Mouse (Mus musculus): ENCODE results near the gene Zfp976. TPM values are rescaled to one million over a fixed set of nuclear protein-coding genes. Genes with fewer than 3 reads are reported as not detected.
"Not testable (repeated sequence)": the region's sequence is repeated elsewhere in the genome, so short reads cannot be mapped to it uniquely, and the experiment has no call there.

Zfp976 gene
- polyA plus RNA-seq (2012; rRNA removed) = 0.15 and 0.33 TPM in 2 replicates

GRCm38 (mm10) chr7:42642152-42643115 lies at the start of gene Zfp976:
Gene Zfp976, minus strand, starts transcription at chr7:42642588.
- WGBS = 2% methylated on average over 25 of the region's 25 CpGs
- DNase-seq (ENCODE audit: low read depth, low spot score) = peak; percentile 43

DNA sequence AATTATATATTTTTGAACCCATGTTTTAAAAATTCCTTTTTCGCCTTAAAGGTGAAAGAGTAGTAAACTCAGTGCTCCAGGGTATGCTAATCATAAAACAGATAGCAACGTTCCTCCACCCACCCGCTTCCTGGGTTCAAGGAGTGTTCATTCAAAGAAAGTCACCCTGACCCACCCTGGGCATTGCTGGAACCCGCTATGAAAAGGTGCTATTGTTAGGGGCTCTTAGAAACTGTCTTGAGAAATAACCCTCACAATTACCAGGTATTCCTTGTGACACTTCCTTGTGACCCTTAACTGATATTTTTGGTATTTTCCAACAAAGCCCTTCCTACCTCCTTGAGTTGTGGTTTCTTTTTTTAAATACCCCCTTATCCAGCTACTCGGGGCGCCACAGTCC lies 37.7 kb upstream of the Zfp976 start:
- 96% methylated on average over 6 of the region's 6 CpGs for WGBS

GRCm38 (mm10) chr7:42679646-42680045 lies 37.3 kb upstream of the Zfp976 start:
- not testable (repeated sequence) for DNase-seq (ENCODE audit: low read depth, low spot score)

More for the DNA sequence above, 37.7 kb upstream of the Zfp976 start:
- not testable (repeated sequence) for DNase-seq (ENCODE audit: low read depth, low spot score)

- WGBS = 80% methylated on average over 5 of the region's 5 CpGs
- not testable (repeated sequence) for DNase-seq (ENCODE audit: low read depth, low spot score)
Observed at GRCm38 (mm10) chr7:42660140-42660539, 17.8 kb upstream of the Zfp976 start.

DNA sequence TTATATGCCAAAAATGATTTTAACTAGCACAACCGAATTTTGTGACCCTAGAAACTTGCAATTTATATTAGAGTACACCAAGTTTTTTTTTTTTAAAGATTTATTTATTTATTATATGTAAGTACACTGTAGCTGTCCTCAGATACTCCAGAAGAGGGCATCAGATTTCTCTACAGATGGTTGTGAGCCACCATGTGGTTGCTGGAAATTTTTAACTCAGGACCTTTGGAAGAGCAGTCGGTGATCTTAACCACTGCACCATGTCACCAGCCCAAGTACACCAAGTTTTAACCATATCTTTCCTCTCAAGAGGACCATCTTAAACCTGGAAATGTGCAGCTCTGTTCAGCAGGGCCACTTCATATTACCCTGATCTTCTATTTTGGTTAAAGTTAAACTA lies 12.8 kb upstream of the Zfp976 start:
- DNase-seq (ENCODE audit: low read depth, low spot score) = not testable (repeated sequence)
- WGBS = 75% methylated on average over 2 of the region's 2 CpGs

- not testable (repeated sequence) for DNase-seq (ENCODE audit: low read depth, low spot score)
- 18% methylated on average over 3 of the region's 3 CpGs for WGBS
Observed at GRCm38 (mm10) chr7:42643120-42643620, 782 bp upstream of the Zfp976 start.

DNA sequence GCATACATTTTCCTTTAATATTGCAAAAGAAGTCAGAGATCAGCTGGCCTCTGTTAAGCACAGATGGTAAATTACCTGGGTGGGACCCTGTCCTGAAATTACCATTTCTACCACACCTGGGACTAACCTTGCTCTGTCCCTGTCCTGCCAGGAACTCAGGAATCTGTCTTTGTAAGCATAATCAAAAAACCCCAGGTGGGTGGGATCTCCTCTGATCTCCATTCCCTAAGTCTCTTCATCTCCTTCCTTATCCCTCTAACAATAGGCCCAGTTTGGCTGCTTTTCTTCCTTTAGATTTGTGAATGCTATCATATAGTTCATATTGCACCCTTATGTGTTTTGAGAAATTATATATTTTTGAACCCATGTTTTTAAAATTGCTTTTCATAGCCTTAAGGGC lies 11.4 kb downstream of the Zfp976 start:
- not testable (repeated sequence) for DNase-seq (ENCODE audit: low read depth, low spot score)

GRCm38 (mm10) chr7:42595666-42596065 lies 46.7 kb downstream of the Zfp976 start:
- not testable (repeated sequence) for DNase-seq (ENCODE audit: low read depth, low spot score)

DNA sequence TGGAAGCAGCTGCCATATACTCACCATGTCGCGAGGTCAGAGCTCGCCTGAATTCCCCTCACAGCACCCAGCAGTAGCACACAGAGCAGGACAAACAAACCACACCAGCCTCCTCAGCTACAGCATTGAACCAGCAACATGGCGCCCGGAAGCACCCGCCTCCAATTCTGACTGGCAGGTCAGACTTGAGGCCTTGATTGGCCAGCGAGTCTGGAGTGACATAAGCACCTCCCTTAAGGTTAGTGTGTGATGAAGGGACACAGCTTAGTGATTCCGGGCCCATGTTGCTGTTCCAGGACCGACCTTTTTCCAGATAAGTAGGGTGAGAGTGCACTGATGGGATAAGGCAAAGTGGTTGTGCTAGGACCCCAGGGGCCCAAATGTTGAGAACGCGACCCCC lies 50.0 kb downstream of the Zfp976 start, which contains the start of gene Zfp977:
Gene Zfp977, minus strand, starts transcription at position 135 of the 400 bp plus-strand sequence.
- not testable (repeated sequence) for DNase-seq (ENCODE audit: low read depth, low spot score)
- WGBS = 96% methylated on average over 11 of the region's 11 CpGs

GRCm38 (mm10) chr7:42591311-42591710 lies 51.1 kb downstream of the Zfp976 start:
- not testable (repeated sequence) for DNase-seq (ENCODE audit: low read depth, low spot score)

DNA sequence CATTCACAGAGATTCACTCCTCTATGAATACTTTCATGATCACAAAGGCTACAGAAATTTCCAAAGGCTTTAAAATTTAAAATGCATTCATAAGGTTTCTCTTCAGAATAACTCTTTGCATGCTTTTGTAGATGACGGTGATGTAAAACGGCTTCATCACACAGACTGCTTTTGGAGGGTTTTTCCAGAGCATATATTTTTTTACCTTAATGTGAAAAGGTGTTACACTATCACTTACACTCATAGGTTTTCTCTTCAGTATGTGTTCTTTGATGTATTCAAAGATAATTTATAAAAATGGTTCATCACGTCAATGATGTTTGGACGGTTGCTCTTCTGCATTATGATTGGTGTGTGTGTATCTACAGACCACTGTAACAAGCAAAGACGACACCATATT lies 63.9 kb downstream of the Zfp976 start, which contains the start of gene Gm21028:
Gene Gm21028, minus strand, starts transcription at position 101 of the 400 bp plus-strand sequence.
- DNase-seq (ENCODE audit: low read depth, low spot score) = no peak
- WGBS = 94% methylated on average over 5 of the region's 5 CpGs

Other genes with a start within 250 kb of the Zfp976 start
- gene 4933421I07Rik, start 194.5 kb downstream of the Zfp976 start, polyA plus RNA-seq (2012; rRNA removed) = not detected in 2 replicates
- 2.2 and 4.7 TPM in 2 replicates for gene Zfp141, start 136.8 kb downstream of the Zfp976 start, polyA plus RNA-seq (2012; rRNA removed)
- gene Gm21028, start 64.0 kb downstream of the Zfp976 start, polyA plus RNA-seq (2012; rRNA removed) = not detected in 2 replicates
- gene Zfp977, start 50.0 kb downstream of the Zfp976 start, polyA plus RNA-seq (2012; rRNA removed) = not detected in 2 replicates
- 0.37 and 0.41 TPM in 2 replicates for gene Zfp975, start 50.2 kb upstream of the Zfp976 start, polyA plus RNA-seq (2012; rRNA removed)
- not detected in 2 replicates for gene Gm17067, start 84.4 kb upstream of the Zfp976 start, polyA plus RNA-seq (2012; rRNA removed)
- gene Vmn2r62, start 150.9 kb upstream of the Zfp976 start, polyA plus RNA-seq (2012; rRNA removed) = not detected in 2 replicates
- not detected in 2 replicates for gene Gm2381, start 224.6 kb upstream of the Zfp976 start, polyA plus RNA-seq (2012; rRNA removed)